Mouse (Mus musculus) heart, embryonic 14.5 days (tissue): ENCODE data around the gene Slc9a8. TPM values are rescaled to one million over a fixed set of nuclear protein-coding genes. Genes with fewer than 3 reads are reported as not detected.

ENCODE experiments used
- ATAC-seq: fragments of 200-750 bp; cut with Nextera tagmentation; 2 replicates; pipeline ENCODE4 v1.8.0; 2017; ENCODE audit warnings: low read depth, moderate TSS enrichment; ENCODE audit not compliant: insufficient number of reproducible peaks, insufficient read depth, low FRiP score
- H3K27ac ChIP-seq, 2 experiments: fragments of 200-500 bp in 1 of 2; fragments of 300-500 bp in 1 of 2; sonication (generic) in 1 of 2; replicated peaks in 1 of 2; 2 replicates each; pipeline ENCODE4 v1.5.1; 2012 to 2014; ENCODE audit warnings: low read depth in 2 of 2, low read length in 2 of 2, control low read depth in 1 of 2, mild to moderate bottlenecking in 1 of 2, mixed read lengths in 1 of 2; ENCODE audit not compliant: control insufficient read depth in 1 of 2, insufficient read depth in 1 of 2
- H3K27me3 ChIP-seq: fragments of 300-500 bp; sonication (generic); 2 replicates; pipeline ENCODE4 v1.6.1; 2014; ENCODE audit warnings: mild to moderate bottlenecking, low read length, control low read depth; ENCODE audit not compliant: control insufficient read depth, insufficient read depth
- H3K36me3 ChIP-seq: fragments of 300-500 bp; sonication (generic); 2 replicates; pipeline ENCODE4 v1.6.1; 2014; ENCODE audit warnings: mild to moderate bottlenecking, control low read depth, low read length, mixed read lengths; ENCODE audit not compliant: control insufficient read depth, insufficient read depth
- H3K4me1 ChIP-seq, 2 experiments: fragments of 200-500 bp in 1 of 2; fragments of 300-500 bp in 1 of 2; sonication (generic) in 1 of 2; 2 replicates each; pipeline ENCODE4 v1.6.1; 2012 to 2014; ENCODE audit warnings: low read length in 2 of 2, control low read depth in 1 of 2, mixed read lengths in 1 of 2; ENCODE audit not compliant: control insufficient read depth in 2 of 2, insufficient read depth in 2 of 2
- H3K4me2 ChIP-seq: fragments of 300-500 bp; sonication (generic); 2 replicates; pipeline ENCODE4 v1.6.1; 2014; ENCODE audit warnings: mild to moderate bottlenecking, low read length
- H3K4me3 ChIP-seq, 2 experiments: fragments of 200-500 bp in 1 of 2; fragments of 300-500 bp in 1 of 2; sonication (generic) in 1 of 2; 2 replicates each; pipeline ENCODE4 v1.5.1; 2012 to 2014; ENCODE audit warnings: low read length in 2 of 2, mild to moderate bottlenecking in 2 of 2, control low read depth in 1 of 2, low read depth in 1 of 2, moderate library complexity in 1 of 2; ENCODE audit not compliant: control insufficient read depth in 1 of 2, insufficient read depth in 1 of 2
- H3K9ac ChIP-seq: fragments of 300-500 bp; sonication (generic); 2 replicates; pipeline ENCODE4 v1.6.1; 2014; ENCODE audit warnings: mild to moderate bottlenecking, low read length
- H3K9me3 ChIP-seq: fragments of 300-500 bp; sonication (generic); 2 replicates; pipeline ENCODE4 v1.6.1; 2016; ENCODE audit warnings: low read length, control low read depth; ENCODE audit not compliant: control insufficient read depth
- WGBS: fragments of 180-500 bp; shearing (Covaris S2); extraction: QIAGEN DNeasy Blood & Tissue Kit; methylation state at CpG from one replicate; pipeline ENCODE4 v1.1.7; 2014; 5-methylcytosine and 5-hydroxymethylcytosine counted together
- polyA plus RNA-seq: library from polyadenylated mRNA; unstranded; fragments of >200 nt; fragmentation: Nextera tagmentation; extraction: Ambion mirVana; gene quantifications from 2 replicates; pipeline ENCODE4 v1.2.1, GENCODE M21; 2014

Slc9a8 gene
- polyA plus RNA-seq, 1 experiment from 2014 or later = 19.3 TPM

GRCm38 (mm10) chr2:167506546-167507260 is 85.2 kb downstream of the Slc9a8 start:
- Histone ChIP-seq H3K27me3 (no peaks in the 10 kb centered on the region), H3K9ac (no peak overlapping the region), H3K36me3 (peaks cover 55% of the 10 kb centered on the region), H3K4me1 (peaks cover 10 to 37% of the 10 kb centered on the region in 2 experiments), H3K27ac (no peak overlapping the region), H3K4me3 (no peak overlapping the region), H3K4me2 (no peak overlapping the region), H3K9me3 (no peaks in the 10 kb centered on the region)
- WGBS = 93% methylated on average over 10 of the region's 10 CpGs
- ATAC-seq = no peak

GRCm38 (mm10) chr2:167507719-167508385 is 86.3 kb downstream of the Slc9a8 start:
- Histone ChIP-seq H3K27me3 (no peaks in the 10 kb centered on the region), H3K9me3 (no peaks in the 10 kb centered on the region), H3K9ac (no peak overlapping the region), H3K36me3 (peaks cover 67% of the 10 kb centered on the region), H3K4me1 (peaks cover 10 to 37% of the 10 kb centered on the region in 2 experiments), H3K27ac (0 out of 4 replicates have a peak overlapping the region, but pooled peaks of 1 of the 2 experiments have one; percentile 6), H3K4me2 (no peak overlapping the region), H3K4me3 (no peak overlapping the region)
- ATAC-seq = no peak
- WGBS = 68% methylated on average over 3 of the region's 3 CpGs

GRCm38 (mm10) chr2:167508569-167508968 is 87.1 kb downstream of the Slc9a8 start:
- 95% methylated on average over 4 of the region's 4 CpGs for WGBS
- Histone ChIP-seq H3K4me2 (no peak overlapping the region), H3K9ac (no peak overlapping the region), H3K36me3 (peaks cover 74% of the 10 kb centered on the region), H3K27me3 (no peaks in the 10 kb centered on the region), H3K27ac (no peak overlapping the region), H3K9me3 (no peaks in the 10 kb centered on the region), H3K4me1 (peaks cover 10 to 37% of the 10 kb centered on the region in 2 experiments), H3K4me3 (no peak overlapping the region)
- no peak for ATAC-seq

- no peak overlapping the region for H3K4me3 ChIP-seq
- H3K27ac ChIP-seq = peak overlapping the region; percentile 84 to 89
- H3K27me3 ChIP-seq = no peaks in the 10 kb centered on the region
- H3K4me1 ChIP-seq = peaks cover 9 to 29% of the 10 kb centered on the region in 2 experiments
- WGBS = 20% methylated on average over 3 of the region's 3 CpGs
- H3K9me3 ChIP-seq = no peaks in the 10 kb centered on the region
- H3K4me2 ChIP-seq = peak overlapping the region; percentile 45
- peak; percentile 41 for ATAC-seq
- H3K36me3 ChIP-seq = peaks cover 90% of the 10 kb centered on the region
- peak overlapping the region; percentile 54; the same call in 1 of the 2 replicates for H3K9ac ChIP-seq
Measured at GRCm38 (mm10) chr2:167510485-167510884, 89.0 kb downstream of the Slc9a8 start.

GRCm38 (mm10) chr2:167512365-167512764 is 90.9 kb downstream of the Slc9a8 start:
- Histone ChIP-seq H3K27ac (no peak overlapping the region), H3K9ac (no peak overlapping the region), H3K4me2 (no peak overlapping the region), H3K36me3 (peaks cover 97% of the 10 kb centered on the region), H3K27me3 (no peaks in the 10 kb centered on the region), H3K4me1 (peaks cover 9 to 19% of the 10 kb centered on the region in 2 experiments), H3K9me3 (no peaks in the 10 kb centered on the region), H3K4me3 (no peak overlapping the region)
- 95% methylated on average over 9 of the region's 9 CpGs for WGBS
- ATAC-seq = no peak

- H3K9me3 ChIP-seq = no peaks in the 10 kb centered on the region
- peaks cover 9 to 19% of the 10 kb centered on the region in 2 experiments for H3K4me1 ChIP-seq
- no peak overlapping the region for H3K4me2 ChIP-seq
- WGBS = 91% methylated on average over 5 of the region's 5 CpGs
- no peak overlapping the region for H3K27ac ChIP-seq
- peaks cover 97% of the 10 kb centered on the region for H3K36me3 ChIP-seq
- H3K27me3 ChIP-seq = no peaks in the 10 kb centered on the region
- H3K9ac ChIP-seq = no peak overlapping the region
- H3K4me3 ChIP-seq = no peak overlapping the region
- ATAC-seq = no peak
Measured at GRCm38 (mm10) chr2:167512970-167513369, 91.5 kb downstream of the Slc9a8 start.

GRCm38 (mm10) chr2:167514641-167515040 is 93.1 kb downstream of the Slc9a8 start:
- Histone ChIP-seq H3K27me3 (no peaks in the 10 kb centered on the region), H3K4me2 (no peak overlapping the region), H3K4me3 (no peak overlapping the region), H3K4me1 (peaks cover 9 to 19% of the 10 kb centered on the region in 2 experiments), H3K27ac (no peak overlapping the region), H3K9ac (no peak overlapping the region), H3K36me3 (peaks cover 94% of the 10 kb centered on the region), H3K9me3 (no peaks in the 10 kb centered on the region)
- 95% methylated on average over 4 of the region's 4 CpGs for whole genome bisulfite sequencing
- no peak for ATAC-seq
